Mouse (Mus musculus) hindbrain, embryonic 14.5 days (tissue): ENCODE measurements around the gene Lrp4. TPM values are rescaled to one million over a fixed set of nuclear protein-coding genes. Genes with fewer than 3 reads are reported as not detected.

ENCODE experiments used
- ATAC-seq: fragments of 200-750 bp; cut with Nextera tagmentation; 2 replicates; pipeline ENCODE4 v1.8.0; 2017; ENCODE audit warnings: moderate number of reproducible peaks, mild to moderate bottlenecking, moderate TSS enrichment, moderate library complexity; ENCODE audit not compliant: low FRiP score
- DNase-seq: peaks from one replicate; pipeline ENCODE4 v3.0.0-alpha.2; 2015; ENCODE audit warnings: low spot score
- H3K27ac ChIP-seq: fragments of 300-500 bp; sonication (generic); 2 replicates; pipeline ENCODE4 v1.5.1; 2014; ENCODE audit warnings: mild to moderate bottlenecking, moderate library complexity
- H3K27me3 ChIP-seq: fragments of 300-500 bp; sonication (generic); 2 replicates; pipeline ENCODE4 v1.6.1; 2014; ENCODE audit warnings: mild to moderate bottlenecking, low read length, mixed read lengths; ENCODE audit not compliant: control insufficient read depth, insufficient read depth
- H3K36me3 ChIP-seq: fragments of 300-500 bp; sonication (generic); replicated peaks from 2 replicates; pipeline ENCODE4 v1.6.1; 2014; ENCODE audit not compliant: control insufficient read depth, insufficient read depth
- H3K4me1 ChIP-seq: fragments of 300-500 bp; sonication (generic); replicated peaks from 2 replicates; pipeline ENCODE4 v1.6.1; 2014; ENCODE audit warnings: antibody characterized with exemption, low read length, mixed read lengths; ENCODE audit not compliant: control insufficient read depth, insufficient read depth
- H3K4me2 ChIP-seq: fragments of 300-500 bp; sonication (generic); replicated peaks from 2 replicates; pipeline ENCODE4 v1.6.1; 2014; ENCODE audit warnings: mild to moderate bottlenecking, moderate library complexity
- H3K4me3 ChIP-seq: fragments of 300-500 bp; sonication (generic); replicated peaks from 2 replicates; pipeline ENCODE4 v1.5.1; 2014; ENCODE audit warnings: mild to moderate bottlenecking, low read length
- H3K9ac ChIP-seq: fragments of 300-500 bp; sonication (generic); 2 replicates; pipeline ENCODE4 v1.6.1; 2014
- H3K9me3 ChIP-seq: fragments of 300-500 bp; sonication (generic); 2 replicates; pipeline ENCODE4 v1.6.1; 2016; ENCODE audit warnings: low read length; ENCODE audit not compliant: control insufficient read depth
- WGBS: fragments of 180-500 bp; shearing (Covaris S2); extraction: QIAGEN DNeasy Blood & Tissue Kit; methylation state at CpG from one replicate; pipeline ENCODE4 v1.1.7; 2014; 5-methylcytosine and 5-hydroxymethylcytosine counted together
- polyA plus RNA-seq: library from polyadenylated mRNA; unstranded; fragments of >200 nt; fragmentation: Nextera tagmentation; extraction: Ambion mirVana; gene quantifications from 2 replicates; pipeline ENCODE4 v1.2.1, GENCODE M21; 2014

Gene Lrp4
- polyA plus RNA-seq, 1 experiment from 2014 or later, result 4.5 TPM

DNA sequence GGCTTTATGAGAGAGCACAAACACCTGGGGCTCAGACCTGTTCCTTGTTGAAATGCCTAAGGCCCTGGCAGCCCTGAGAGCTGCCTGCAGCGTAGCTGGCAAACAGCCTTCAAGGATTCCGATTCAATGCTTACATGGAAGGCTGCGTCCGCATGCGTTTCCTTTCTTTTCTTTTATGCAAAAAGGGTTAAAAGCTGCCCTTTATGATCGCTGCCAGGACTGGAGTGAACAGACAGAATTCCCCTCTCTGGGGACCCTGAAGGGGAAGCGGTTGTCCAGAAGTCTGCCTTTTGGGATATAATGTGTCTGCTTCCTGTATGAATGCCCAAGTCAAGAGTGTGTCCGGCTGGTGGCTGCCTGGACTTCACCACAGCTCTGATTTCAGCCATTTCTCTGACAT is 10.3 kb downstream of the Lrp4 start:
- Histone ChIP-seq H3K9me3 (no peaks in the 10 kb centered on the region), H3K27ac (no peak overlapping the region), H3K4me3 (no peak overlapping the region), H3K27me3 (no peaks in the 10 kb centered on the region), H3K36me3 (no peaks in the 10 kb centered on the region), H3K4me2 (no peak overlapping the region), H3K4me1 (peaks cover 26% of the 10 kb centered on the region), H3K9ac (no peak overlapping the region)
- ATAC-seq (no peak), DNase-seq (no peak)
- WGBS, result 40% methylated on average over 8 of the region's 8 CpGs

DNA sequence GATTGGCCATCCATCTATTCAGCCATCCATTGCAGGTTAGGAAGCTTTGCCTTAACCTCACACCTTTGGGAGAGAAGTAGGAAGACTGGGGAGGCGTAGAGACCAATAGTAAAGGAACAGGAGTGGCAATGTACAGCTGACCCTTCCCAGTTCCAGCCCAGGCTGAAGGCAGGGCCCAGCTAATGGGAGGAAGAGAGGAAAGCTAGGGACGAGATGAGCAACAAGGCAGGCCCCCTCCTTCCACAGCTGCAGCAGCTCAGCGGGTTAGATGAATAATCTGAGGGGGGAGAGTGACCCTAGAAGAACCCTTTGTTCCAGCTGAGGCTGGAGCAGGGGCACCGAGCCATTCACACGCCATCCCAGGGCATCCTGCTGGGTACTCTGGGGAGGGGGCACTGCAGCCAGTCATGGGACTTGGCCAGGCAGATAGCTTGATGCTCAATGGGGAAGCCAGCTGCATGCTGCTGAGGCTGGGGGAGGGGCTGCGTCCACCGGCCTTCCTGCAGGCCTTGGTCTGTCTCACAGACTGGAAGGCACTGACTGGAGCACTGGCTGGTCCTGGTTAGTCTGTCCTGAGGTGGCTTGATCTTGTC is 12.8 kb downstream of the Lrp4 start:
- Histone ChIP-seq H3K4me2 (no peak overlapping the region), H3K4me1 (peaks cover 17% of the 10 kb centered on the region), H3K4me3 (no peak overlapping the region), H3K36me3 (no peaks in the 10 kb centered on the region; the same call in 1 of the 2 replicates), H3K27me3 (no peaks in the 10 kb centered on the region), H3K9me3 (no peaks in the 10 kb centered on the region), H3K9ac (no peak overlapping the region), H3K27ac (no peak overlapping the region)
- peak; percentile 39; the same call in 1 of the 2 replicates for ATAC-seq
- WGBS, result 16% methylated on average over 6 of the region's 7 CpGs
- DNase-seq, result no peak

- DNase-seq (no peak), ATAC-seq (no peak)
- Histone ChIP-seq H3K4me1 (peaks cover 12% of the 10 kb centered on the region), H3K9ac (no peak overlapping the region), H3K4me2 (no peak overlapping the region), H3K9me3 (no peaks in the 10 kb centered on the region), H3K4me3 (no peak overlapping the region), H3K27me3 (no peaks in the 10 kb centered on the region), H3K36me3 (peaks cover 10% of the 10 kb centered on the region; the same call in 1 of the 2 replicates), H3K27ac (no peak overlapping the region)
- WGBS, result 58% methylated on average over 12 of the region's 12 CpGs
Measured at GRCm38 (mm10) chr2:91474358-91474757, 17.0 kb downstream of the Lrp4 start.

DNA sequence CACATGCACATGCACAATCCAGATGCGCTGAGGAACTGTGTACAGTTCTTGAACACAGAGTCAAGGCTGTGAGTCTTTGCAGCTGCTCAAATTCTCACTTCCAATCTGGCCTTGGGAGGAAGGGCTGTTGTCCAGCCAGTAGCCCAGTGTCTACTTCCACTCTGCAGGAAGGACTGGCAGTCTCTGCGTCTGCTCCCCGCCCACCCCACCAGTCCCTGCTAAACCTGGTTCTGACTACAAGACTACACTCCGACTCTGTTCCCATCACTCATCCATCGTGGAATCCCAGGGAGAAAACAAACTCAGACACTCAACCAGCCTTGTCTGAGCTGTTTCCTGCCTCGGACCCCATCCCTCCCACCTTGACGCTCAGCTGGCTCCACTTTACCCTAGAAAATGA is 18.5 kb downstream of the Lrp4 start:
- H3K27ac ChIP-seq, result no peak overlapping the region
- DNase-seq, result no peak
- H3K36me3 ChIP-seq, result peaks cover 10% of the 10 kb centered on the region; the same call in 1 of the 2 replicates
- H3K9me3 ChIP-seq, result no peaks in the 10 kb centered on the region
- no peaks in the 10 kb centered on the region for H3K27me3 ChIP-seq
- 0 out of 2 replicates have a peak, but pooled peaks cover 3% of the 10 kb centered on the region for H3K4me1 ChIP-seq
- ATAC-seq, result no peak
- no peak overlapping the region for H3K9ac ChIP-seq
- no peak overlapping the region for H3K4me3 ChIP-seq
- 82% methylated on average over 7 of the region's 7 CpGs for WGBS
- no peak overlapping the region for H3K4me2 ChIP-seq

GRCm38 (mm10) chr2:91476251-91476661 is 18.9 kb downstream of the Lrp4 start:
- no peak overlapping the region for H3K27ac ChIP-seq
- no peaks in the 10 kb centered on the region for H3K4me1 ChIP-seq
- DNase-seq (no peak), ATAC-seq (no peak)
- H3K27me3 ChIP-seq, result no peaks in the 10 kb centered on the region
- 81% methylated on average over 17 of the region's 17 CpGs for WGBS
- no peaks in the 10 kb centered on the region for H3K9me3 ChIP-seq
- no peak overlapping the region for H3K9ac ChIP-seq
- H3K4me2 ChIP-seq, result no peak overlapping the region
- H3K4me3 ChIP-seq, result no peak overlapping the region
- H3K36me3 ChIP-seq, result peaks cover 10% of the 10 kb centered on the region; the same call in 1 of the 2 replicates

- Histone ChIP-seq H3K4me1 (no peaks in the 10 kb centered on the region), H3K36me3 (peaks cover 12% of the 10 kb centered on the region; the same call in 1 of the 2 replicates), H3K9ac (no peak overlapping the region), H3K4me3 (no peak overlapping the region), H3K27ac (no peak overlapping the region), H3K27me3 (no peaks in the 10 kb centered on the region), H3K9me3 (no peaks in the 10 kb centered on the region), H3K4me2 (no peak overlapping the region)
- ATAC-seq (no peak), DNase-seq (no peak)
- 89% methylated on average over 7 of the region's 7 CpGs for WGBS
Measured at GRCm38 (mm10) chr2:91476841-91477240, 19.5 kb downstream of the Lrp4 start.

- DNase-seq (no peak), ATAC-seq (peak; percentile 47; the same call in 1 of the 2 replicates)
- WGBS, result 89% methylated on average over 9 of the region's 9 CpGs
- Histone ChIP-seq H3K27ac (no peak overlapping the region), H3K4me1 (no peaks in the 10 kb centered on the region), H3K27me3 (no peaks in the 10 kb centered on the region), H3K4me2 (no peak overlapping the region), H3K9ac (no peak overlapping the region), H3K4me3 (no peak overlapping the region), H3K9me3 (no peaks in the 10 kb centered on the region), H3K36me3 (0 out of 2 replicates have a peak, but pooled peaks cover 14% of the 10 kb centered on the region)
Measured at GRCm38 (mm10) chr2:91480399-91480801, 23.1 kb downstream of the Lrp4 start.

DNA sequence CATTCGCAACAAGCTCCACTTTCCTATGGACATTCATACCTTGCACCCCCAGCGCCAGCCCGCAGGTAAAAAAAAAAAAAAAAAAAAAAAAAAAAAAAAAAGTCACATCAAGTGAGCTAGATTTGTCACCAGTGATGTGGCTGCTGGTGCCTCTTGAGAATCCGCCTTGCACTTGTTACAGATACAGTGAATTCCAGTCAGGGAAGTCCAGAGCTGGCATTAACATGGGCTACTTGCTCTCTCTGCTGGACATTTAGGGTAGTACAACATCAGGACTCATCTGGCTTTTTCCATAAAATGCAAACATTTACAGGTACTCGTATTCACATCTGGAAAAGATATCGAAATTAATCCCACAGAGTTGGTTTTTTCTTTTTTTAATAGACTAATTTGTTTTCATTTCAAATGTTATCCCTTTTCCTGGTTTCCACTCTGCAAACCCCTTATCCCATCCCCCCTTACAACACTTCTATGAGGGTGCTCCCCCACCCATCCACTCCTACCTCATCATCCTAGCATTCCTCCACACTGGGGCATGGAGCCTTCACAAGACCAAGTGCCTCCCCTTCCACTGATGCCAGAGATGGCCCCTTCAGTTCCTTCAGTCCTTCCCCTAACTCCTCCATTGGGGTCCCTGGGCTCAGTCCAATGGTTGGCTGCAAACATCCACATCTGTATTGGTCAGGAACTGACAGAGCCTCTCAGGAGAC is 23.6 kb downstream of the Lrp4 start:
- no peak overlapping the region for H3K9ac ChIP-seq
- peak; percentile 93 for DNase-seq

GRCm38 (mm10) chr2:91484698-91485097 is 27.4 kb downstream of the Lrp4 start:
- no peak overlapping the region for H3K4me3 ChIP-seq
- no peak overlapping the region for H3K9ac ChIP-seq
- WGBS, result 69% methylated on average over 4 of the region's 4 CpGs
- H3K4me1 ChIP-seq, result no peaks in the 10 kb centered on the region
- H3K27me3 ChIP-seq, result no peaks in the 10 kb centered on the region
- H3K36me3 ChIP-seq, result peaks cover 8% of the 10 kb centered on the region; the same call in 1 of the 2 replicates
- no peaks in the 10 kb centered on the region for H3K9me3 ChIP-seq
- H3K4me2 ChIP-seq, result no peak overlapping the region
- H3K27ac ChIP-seq, result no peak overlapping the region
- DNase-seq (no peak), ATAC-seq (no peak)

More for the DNA sequence above, 23.6 kb downstream of the Lrp4 start:
- Histone ChIP-seq H3K36me3 (0 out of 2 replicates have a peak, but pooled peaks cover 14% of the 10 kb centered on the region), H3K27ac (no peak overlapping the region), H3K4me1 (no peaks in the 10 kb centered on the region), H3K27me3 (no peaks in the 10 kb centered on the region), H3K4me3 (no peak overlapping the region), H3K4me2 (no peak overlapping the region), H3K9me3 (no peaks in the 10 kb centered on the region)
- WGBS, result 76% methylated on average over 6 of the region's 6 CpGs
- peak; percentile 69 for ATAC-seq
